Mouse (Mus musculus): ENCODE measurements around the gene Cuta.
A peak's percentile ranks its signal among the peaks of the same experiment; 100 is the strongest.
"Not testable (repeated sequence)": the region's sequence is repeated elsewhere in the genome, so short reads cannot be mapped to it uniquely, and the experiment has no call there.

Gene Cuta

DNA sequence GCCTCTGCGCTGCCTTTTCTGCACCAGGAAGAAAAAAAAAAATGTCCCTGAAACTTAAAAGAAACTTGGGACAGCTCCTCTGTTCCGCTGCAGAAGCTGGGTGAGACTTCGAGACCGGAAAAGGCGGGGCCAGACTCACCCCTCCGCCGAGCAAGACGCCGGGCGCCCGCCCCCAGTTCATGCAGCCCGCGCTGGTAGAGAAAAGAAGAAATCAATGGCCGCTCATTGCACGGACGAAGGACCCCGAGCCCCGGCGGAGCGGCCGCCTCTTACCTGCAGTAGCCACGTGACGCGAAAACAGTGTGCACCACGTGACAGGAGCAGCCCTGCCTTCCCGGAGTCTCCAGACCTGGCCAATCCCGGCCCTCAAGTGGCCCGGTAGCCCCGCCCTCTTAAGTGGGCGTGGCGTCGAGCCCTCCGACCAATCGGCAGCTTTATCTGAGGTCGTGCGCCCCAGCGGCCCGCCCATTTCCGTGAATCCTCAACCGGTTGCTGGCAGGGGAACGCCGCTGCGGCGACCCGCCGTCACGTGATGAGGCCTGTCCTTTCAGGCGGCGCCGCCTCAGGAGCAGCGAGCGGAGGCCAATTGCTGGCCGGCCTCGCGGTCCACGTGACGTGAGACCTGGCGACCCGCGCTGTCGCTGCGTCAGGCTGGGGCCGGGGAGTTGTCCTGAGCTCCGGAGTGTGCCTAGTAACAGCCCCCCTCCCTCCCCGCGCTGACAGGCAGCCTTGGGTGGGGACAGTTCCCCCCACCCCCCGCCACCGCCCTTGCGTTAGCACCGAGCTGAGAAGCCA, at the start of gene Cuta:
Gene Cuta, minus strand, starts transcription at position 392 of the 795 bp plus-strand sequence.
- peak; percentile 96 for DNase-seq (ENCODE audit: extremely low read depth, low read depth)

DNA sequence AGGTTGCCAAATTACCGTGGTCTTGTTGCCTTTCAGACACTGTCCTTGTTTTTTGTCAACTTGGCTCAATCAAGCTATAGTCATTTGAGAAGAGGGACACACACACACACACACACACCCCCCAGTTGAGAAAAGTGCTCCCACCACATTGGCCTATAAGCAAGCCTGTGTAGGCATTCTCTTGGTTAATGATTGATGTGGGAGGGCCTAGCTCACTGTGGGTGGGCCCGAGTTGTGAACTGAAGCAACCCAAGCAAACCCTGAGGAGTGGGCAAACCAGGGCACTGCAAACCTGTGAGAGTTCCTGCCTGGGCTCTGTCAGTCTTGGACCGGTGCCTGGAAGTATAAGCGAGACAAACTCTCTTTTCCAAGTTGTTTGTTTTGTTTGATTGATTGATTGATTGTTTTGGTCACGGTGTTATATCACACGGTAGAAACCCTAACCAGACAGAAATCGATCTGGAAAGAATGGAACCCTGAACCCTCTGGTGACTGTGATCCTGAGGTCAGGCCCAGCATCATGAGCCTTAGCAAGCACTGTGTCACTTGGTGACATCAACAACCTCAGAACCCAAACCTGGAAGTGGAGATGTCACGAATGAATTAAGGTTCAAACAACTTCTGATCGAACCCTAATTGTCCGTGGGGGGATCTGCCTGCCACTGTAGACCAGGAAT, 46.3 kb upstream of the Cuta start:
- no peak for DNase-seq (ENCODE audit: extremely low read depth, low read depth)

DNA sequence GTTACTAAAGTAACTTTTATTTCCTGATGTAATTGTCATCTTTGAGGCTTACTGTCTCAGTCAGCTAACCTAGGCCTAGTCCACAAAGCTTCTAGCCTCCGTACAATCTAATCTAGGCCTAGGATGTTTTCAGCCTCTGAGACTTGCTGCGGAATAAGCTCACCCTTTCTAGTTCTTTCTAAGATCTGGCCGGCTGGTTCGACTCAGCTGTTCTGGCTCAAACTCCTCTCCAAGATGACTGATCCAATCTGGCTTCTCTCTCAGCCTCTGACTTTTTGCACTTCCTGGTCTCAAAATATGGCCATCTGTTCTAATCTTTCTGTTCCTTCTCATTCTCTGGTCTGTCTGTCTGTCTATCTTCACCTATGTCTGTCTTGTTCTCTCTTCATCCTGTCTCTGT, 44.0 kb upstream of the Cuta start:
- DNase-seq (ENCODE audit: extremely low read depth, low read depth) = no peak

DNA sequence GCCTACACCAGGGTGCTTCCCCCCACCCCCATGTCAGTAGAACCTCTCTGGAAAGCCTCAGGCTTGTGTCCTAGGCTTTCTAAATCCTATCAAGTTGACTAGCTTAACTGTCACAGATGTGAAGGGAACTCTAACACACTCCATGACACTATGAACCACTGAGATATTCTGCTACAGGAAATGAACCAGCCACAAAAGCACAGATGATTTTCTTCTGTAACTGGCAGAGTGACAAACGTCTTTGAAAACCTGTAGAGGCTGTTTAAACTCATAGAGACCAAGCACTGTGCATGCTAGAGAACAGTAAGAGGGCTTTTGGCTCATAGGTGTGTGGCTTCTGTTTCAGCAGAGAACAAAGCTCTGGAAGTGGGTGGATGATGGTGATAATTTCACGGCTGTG, 41.7 kb upstream of the Cuta start:
- peak; percentile 53 for DNase-seq (ENCODE audit: extremely low read depth, low read depth)

DNA sequence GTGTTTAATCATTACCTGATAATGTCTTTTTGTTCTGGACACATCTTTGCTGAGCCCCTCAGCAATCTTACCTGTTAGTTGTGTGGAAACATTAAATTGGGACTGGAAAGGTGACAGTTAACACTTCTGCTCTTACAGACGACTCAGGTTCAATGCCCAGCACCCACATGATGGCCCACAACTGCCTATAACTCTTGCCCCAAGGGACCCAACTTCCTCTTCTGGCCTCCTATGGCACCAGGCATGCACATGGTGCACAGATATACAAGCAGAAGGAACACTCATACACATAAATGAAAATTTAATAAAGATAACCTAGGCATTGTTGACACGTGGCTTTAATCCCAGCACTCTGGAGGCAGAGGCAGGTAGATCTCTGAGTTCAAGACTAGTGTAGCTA, 40.1 kb upstream of the Cuta start:
- DNase-seq (ENCODE audit: extremely low read depth, low read depth) = no peak

DNA sequence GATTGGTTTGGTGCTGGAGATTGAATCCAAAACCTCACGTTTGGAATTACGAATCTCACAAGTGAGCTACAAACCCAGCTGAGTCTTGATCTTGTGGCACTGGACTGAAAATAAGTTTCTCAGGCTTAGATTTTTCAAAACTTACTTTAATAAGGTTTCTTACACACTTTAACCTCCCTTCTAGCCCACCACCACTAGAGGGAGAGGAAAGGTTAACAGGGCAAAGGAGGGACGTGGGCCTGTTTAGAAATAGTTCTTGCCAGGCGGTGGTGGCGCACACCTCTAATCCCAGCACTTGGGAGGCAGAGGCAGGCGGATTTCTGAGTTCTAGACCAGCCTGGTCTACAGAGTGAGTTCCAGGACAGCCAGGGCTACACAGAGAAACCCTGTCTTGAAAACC, 38.0 kb upstream of the Cuta start:
- not testable (repeated sequence) for DNase-seq (ENCODE audit: extremely low read depth, low read depth)

DNA sequence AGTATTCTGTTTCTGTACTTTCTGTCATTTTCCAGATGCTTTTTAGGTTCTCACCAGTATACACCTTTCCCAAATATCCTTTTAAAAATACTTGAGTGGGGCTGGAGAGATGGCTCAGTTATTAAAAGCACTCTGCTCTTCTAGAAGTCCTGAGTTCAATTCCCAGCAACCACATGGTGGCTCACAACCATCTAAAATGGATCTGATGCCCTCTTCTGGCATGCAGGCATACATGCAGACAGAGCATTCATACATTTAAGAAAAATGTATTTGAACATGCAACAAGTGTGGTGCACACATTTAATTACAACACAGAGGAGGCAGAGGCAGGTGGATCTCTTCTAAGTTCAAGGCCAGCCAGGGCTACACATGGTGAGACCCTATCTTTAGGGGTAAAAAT, 36.0 kb upstream of the Cuta start:
- DNase-seq (ENCODE audit: extremely low read depth, low read depth) = no peak

DNA sequence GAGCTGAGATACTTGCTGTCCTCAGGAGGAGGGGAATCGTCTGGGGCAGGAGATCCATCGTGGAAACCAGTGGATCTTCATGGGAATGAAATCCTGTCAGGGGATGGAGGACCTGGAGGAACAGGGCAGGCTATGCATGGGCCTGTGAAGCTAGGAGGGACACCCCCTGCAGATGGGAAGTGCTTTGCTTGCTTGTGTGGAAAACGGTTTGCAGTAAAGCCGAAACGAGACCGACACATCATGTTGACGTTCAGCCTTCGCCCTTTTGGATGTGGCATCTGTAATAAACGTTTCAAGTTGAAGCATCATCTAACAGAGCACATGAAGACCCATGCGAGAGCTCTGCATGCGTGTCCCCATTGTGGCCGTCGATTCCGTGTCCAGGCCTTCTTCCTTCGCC, 35.2 kb upstream of the Cuta start:
- DNase-seq (ENCODE audit: extremely low read depth, low read depth) = no peak

DNA sequence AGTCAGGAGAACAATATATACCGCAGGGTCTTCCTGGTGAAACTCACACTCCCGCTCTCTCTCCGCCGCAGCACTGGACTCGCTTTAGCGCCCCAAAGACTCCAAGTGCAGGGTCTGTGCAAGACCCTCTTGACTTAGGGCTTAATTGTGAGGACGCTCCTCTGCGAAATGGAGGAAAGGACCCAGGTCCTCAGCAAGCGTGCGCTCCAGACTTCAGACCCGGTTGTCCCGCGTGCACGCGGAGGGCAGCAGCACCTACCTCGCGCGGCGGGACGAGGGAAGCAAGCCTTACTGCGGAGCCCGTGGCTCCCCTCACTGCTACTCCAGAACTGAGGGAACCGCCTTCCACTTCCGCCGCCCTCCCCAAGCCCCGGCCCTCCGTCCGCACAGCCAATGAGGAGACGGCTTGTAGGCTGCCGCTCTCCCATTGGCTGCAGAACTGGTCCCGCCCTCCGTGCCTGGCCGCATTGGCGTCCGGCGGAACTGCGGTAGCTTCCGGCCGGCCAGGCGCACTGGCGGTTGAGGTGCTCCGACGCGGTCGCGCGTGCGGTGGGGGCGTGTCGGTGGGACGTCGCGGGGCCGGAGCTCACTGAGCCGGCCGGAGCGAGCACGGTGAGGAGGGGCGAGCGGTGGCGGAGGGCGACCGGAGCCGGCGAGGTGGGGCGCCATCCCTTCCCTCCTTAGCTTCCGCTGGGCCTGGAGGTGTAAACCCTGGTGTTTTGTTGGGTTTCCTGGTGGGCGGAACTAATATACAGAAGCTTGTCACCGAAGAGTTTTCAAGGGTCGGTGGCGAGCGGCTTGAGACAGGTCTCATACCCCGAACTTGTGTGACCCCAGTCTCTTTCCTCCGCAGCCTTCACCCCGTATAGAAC, 33.6 kb upstream of the Cuta start, which contains the start of gene Zbtb9:
Gene Zbtb9, plus strand, starts transcription at position 465 of the 872 bp plus-strand sequence.
- DNase-seq (ENCODE audit: extremely low read depth, low read depth) = peak; percentile 89

DNA sequence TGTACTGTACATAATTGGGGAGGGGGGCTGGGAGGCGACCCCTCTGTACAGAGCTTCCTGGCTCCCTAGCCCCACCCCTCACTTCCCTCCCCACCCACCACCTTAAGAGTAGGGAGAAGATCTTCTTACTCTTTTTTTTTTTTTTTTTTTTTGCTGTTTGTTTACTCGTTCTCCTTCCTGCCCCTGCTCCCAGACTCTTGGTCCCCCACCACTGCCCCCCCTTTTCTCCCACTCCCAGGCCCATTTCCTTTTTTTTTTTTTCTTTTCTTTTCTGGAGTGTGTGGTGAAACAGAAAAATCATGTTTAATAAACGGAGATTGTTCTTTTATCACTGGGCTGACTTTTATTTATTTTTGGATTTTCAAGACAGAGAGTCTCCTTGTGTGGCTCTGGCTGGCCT, 32.7 kb upstream of the Cuta start:
- no peak for DNase-seq (ENCODE audit: extremely low read depth, low read depth)

DNA sequence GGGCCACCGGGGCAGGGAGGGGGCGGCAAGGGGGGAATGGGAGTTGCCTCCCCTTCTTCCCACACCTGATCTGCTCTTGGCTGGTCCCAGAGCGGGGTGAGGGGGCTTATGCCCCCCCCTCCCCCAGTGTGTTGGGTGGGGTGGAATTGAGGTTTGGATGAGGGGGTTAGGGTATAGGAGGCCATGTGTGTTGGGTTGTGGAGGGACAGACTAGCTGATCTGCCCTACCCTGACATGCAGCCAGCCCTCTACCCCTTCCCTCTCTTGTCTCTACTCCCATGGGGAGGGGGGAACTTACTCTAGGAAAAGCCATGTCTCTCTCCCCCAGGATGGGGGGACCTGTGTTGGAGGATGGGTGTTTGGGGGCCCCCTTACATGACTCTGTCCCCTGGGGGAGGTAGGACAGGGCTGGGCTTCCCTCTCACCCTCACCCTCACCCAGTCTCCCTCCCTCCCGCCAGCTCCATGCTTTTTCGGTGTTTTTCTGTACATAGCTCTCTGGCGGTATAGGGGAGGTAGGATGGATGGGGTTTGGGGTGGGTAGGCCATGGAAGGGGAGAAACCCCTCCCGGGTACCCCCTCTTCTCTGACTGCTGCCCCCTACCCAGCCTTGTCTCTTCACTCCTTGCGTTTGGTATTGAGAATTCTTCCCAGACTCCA, 32.0 kb upstream of the Cuta start:
- no peak for DNase-seq (ENCODE audit: extremely low read depth, low read depth)

DNA sequence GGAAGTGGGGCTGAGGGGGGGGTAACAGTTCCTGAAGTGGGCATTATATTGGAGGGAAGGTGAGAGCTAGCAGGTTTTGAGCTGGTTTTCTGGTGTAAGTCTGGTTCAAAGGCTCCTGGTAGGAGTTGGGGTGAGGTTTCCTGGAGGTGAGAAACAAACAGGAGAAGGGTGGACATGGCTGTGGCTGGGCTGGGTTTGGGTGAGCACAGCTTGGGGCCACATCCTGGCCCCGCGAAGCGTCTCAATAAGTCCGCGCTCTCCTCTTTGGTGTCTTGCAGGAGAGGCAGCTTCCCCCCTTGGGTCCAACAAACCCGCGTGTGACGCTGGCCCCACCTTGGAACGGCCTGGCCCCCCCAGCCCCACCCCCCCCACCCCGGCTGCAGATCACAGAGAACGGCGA, 30.9 kb upstream of the Cuta start:
- DNase-seq (ENCODE audit: extremely low read depth, low read depth) = no peak

DNA sequence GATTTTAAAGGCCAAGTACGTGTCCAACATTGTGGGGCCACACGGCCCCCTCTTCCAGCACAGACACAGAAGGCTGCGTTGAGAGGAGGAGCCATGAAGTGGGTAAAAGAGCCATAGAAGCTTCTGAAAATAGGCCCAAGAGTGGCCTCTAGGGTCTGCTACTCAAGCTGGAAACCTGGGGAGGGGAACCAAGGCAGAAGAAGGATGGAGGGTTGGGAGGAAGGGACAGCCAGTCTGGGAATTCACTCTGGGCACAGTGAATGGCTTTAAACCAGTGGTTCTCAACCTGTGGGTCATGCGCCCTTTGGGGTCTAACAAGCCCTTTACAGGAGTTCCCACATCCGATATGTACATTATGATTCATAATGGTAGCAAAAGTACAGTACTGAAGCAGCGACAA, 29.9 kb upstream of the Cuta start:
- no peak for DNase-seq (ENCODE audit: extremely low read depth, low read depth)

DNA sequence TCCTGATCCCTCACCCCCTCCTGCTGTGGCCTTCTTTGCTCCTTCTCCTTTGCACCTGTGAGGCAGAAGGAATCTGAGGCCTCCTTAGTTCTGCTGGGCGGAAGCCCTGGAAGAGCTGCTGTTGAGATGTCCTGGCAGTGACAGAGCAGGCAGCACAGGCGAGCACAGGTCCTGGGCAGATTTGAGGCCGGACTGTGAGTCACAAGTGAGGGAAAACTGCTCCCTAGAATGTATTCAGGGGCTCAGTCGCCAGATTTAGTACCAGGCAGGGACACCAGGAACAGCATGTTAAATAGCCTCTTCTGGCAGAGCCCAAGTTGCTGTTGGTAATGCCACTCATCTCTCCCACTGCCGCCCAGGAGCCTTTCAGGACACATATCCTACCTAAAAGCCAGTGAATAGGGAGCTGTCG, 28.8 kb upstream of the Cuta start:
- no peak for DNase-seq (ENCODE audit: extremely low read depth, low read depth)

DNA sequence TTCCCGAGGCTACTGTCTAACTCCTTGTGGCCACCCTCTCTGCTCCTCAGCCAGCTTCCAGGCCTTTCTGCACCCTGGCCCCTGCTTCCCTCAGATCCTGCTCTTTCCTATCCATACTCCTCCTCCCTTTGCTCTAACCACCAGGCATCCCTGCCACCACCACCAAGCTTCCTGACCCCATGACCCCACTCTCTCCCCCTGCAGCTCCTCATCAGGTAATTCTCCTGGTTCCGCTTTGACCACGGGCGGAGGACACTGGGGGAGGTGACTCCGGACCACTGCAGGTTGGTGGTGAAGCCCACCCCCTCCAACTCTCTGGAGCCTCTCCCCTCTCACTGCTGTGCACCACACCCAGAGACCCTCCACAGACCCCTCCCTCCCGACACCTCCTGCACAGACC, 28.1 kb upstream of the Cuta start:
- DNase-seq (ENCODE audit: extremely low read depth, low read depth) = no peak

DNA sequence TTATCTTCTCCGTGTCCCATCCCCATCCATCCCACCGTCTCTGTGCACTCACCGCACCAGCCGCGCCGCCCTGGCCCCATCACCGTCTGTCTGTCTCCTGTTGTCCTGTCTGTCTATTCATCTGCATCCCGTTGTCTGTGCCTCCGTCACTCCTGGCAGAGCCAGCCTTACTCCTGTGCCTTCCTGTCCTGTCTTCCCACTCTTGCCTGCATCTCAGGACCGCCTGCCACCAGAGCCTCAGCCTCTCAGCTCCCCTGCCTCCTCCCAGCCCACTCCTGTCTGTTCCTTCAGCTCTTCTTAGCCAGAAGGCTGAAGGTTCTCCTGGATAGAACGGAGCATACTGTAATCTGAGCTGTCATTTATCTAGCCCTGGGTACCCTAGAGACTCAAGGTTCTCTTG, 27.6 kb upstream of the Cuta start:
- no peak for DNase-seq (ENCODE audit: extremely low read depth, low read depth)

DNA sequence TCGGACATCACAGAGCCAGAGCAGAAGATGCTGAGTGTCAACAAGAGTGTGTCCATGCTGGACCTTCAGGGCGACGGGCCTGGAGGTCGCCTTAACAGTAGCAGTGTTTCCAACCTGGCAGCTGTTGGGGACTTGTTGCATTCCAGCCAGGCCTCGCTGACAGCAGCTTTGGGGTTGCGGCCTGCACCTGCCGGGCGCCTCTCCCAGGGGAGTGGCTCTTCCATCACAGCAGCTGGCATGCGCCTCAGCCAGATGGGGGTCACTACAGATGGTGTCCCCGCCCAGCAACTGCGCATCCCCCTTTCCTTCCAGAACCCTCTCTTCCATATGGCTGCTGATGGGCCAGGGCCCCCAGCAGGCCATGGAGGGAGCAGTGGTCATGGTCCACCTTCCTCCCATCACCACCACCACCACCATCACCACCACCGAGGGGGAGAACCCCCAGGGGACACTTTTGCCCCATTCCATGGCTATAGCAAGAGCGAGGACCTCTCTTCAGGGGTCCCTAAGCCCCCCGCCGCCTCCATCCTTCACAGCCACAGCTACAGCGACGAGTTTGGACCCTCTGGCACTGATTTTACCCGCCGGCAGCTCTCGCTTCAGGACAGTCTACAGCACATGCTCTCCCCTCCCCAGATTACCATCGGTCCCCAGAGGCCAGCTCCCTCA, 22.3 kb upstream of the Cuta start:
- no peak for DNase-seq (ENCODE audit: extremely low read depth, low read depth)

DNA sequence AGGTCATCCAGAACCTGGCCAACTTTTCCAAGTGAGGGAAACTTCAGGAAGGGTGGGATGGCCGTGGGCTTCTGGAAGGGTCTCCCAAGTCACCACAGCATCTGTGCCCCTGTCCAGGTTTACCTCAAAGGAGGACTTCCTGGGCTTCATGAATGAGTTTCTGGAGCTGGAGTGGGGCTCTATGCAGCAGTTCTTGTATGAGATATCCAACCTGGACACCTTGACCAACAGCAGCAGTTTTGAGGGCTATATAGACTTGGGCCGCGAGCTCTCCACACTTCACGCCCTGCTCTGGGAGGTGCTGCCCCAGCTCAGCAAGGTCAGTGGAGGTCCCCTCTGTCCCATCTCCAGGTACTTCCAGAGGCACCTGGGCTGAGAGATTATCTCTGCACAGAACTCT, 20.4 kb upstream of the Cuta start:
- no peak for DNase-seq (ENCODE audit: extremely low read depth, low read depth)

DNA sequence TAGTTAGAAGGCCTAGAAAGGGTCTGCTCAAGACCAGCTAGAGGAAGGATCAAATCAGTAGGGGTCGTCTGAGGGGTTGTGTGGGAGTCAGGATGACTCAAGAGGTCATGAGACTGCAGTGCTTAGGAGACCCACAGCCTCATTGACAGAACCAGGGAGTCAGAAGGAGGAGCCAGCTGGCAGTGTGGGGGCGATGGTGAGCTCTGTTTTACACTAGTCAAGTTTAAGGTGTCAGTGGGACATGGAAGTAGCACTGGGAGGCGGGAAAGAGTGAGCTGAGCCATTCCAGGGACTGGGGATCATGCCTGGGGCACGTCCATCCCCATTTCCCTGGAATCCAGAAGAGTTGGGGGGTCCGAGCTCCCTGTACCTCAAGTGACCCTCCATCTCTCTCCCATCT, 19.5 kb upstream of the Cuta start:
- DNase-seq (ENCODE audit: extremely low read depth, low read depth) = no peak

DNA sequence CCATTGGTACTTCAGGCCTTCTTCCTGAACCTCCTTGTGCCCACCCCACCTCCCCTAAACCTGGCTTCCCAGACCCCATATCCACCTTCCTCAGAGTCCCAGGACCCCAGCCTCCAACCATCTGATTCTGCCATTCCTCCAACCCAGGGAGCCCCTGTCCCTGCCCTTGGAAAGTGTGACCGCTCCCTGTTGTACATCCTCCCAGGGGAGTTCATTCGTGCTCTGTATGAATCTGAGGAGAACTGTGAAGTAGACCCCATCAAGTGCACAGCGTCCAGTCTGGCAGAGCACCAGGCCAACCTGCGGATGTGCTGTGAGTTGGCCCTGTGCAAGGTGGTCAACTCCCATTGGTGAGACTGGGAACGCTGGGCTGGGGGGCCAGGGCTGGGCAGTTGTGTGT, 18.5 kb upstream of the Cuta start:
- no peak for DNase-seq (ENCODE audit: extremely low read depth, low read depth)

DNA sequence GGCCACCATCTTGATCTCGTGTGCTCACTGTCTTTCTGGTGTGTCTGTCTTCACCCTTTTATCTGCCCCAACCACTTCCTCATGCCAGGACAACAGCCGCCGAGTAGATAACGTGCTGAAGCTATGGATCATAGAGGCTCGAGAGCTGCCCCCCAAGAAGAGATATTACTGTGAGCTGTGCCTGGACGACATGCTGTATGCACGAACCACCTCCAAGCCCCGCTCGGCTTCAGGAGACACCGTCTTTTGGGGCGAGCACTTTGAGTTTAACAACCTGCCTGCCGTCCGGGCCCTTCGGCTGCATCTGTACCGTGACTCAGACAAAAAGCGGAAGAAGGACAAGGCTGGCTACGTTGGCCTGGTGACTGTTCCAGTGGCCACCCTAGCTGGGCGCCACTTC, 17.5 kb upstream of the Cuta start:
- DNase-seq (ENCODE audit: extremely low read depth, low read depth) = peak; percentile 88
